Mouse (Mus musculus) G1E (cell line): Measurements from ENCODE around the gene Mon2. TPM values are rescaled to one million over a fixed set of nuclear protein-coding genes. Genes with fewer than 3 reads are reported as not detected.

ENCODE experiments used
- ATAC-seq: 2 replicates; pipeline ENCODE4 v1.8.0; 2016; ENCODE audit warnings: mild to moderate bottlenecking; ENCODE audit not compliant: insufficient number of reproducible peaks, poor library complexity, low FRiP score, severe bottlenecking; ENCODE audit errors: extremely low read depth
- DNase-seq: peaks from one replicate; pipeline ENCODE4 v3.0.0; 2012; ENCODE audit warnings: low spot score
- H3K27me3 ChIP-seq: 2 replicates; pipeline ENCODE4 v1.6.1; 2012; ENCODE audit warnings: mild to moderate bottlenecking, low read length, inconsistent platforms; ENCODE audit not compliant: insufficient read depth
- H3K36me3 ChIP-seq: replicated peaks from 2 replicates; pipeline ENCODE3; 2012; ENCODE audit warnings: mild to moderate bottlenecking, inconsistent platforms
- H3K4me1 ChIP-seq: 2 replicates; pipeline ENCODE4 v1.6.1; 2012; ENCODE audit warnings: low read depth, low read length, inconsistent platforms, mixed read lengths; ENCODE audit not compliant: insufficient read depth
- H3K4me3 ChIP-seq: 2 replicates; pipeline ENCODE4 v1.5.1; 2012; ENCODE audit warnings: low read depth, mild to moderate bottlenecking, inconsistent platforms, low read length, moderate library complexity, mixed read lengths
- H3K9me3 ChIP-seq: replicated peaks from 2 replicates; pipeline ENCODE4 v1.6.1; 2012; ENCODE audit warnings: inconsistent platforms
- CTCF ChIP-seq: IDR thresholded peaks from 2 replicates; pipeline ENCODE4 v1.5.1; 2012; ENCODE audit warnings: low read depth, low read length, inconsistent platforms, mixed read lengths
- GATA1 ChIP-seq: IDR thresholded peaks from 2 replicates; pipeline ENCODE4 v1.6.1; 2012; ENCODE audit warnings: borderline replicate concordance, low read length, inconsistent platforms, mixed read lengths
- GATA2 ChIP-seq: IDR thresholded peaks from 2 replicates; pipeline ENCODE4 v1.6.1; 2012; ENCODE audit warnings: low read depth, low read length, inconsistent platforms, borderline replicate concordance
- POLR2AphosphoS5 ChIP-seq: IDR thresholded peaks from 2 replicates; pipeline ENCODE4 v1.6.1; 2012; ENCODE audit warnings: low read depth, low read length, inconsistent platforms; ENCODE audit not compliant: insufficient replicate concordance
- TAL1 ChIP-seq: conservative IDR thresholded peaks from 2 replicates; pipeline ENCODE4 v1.6.1; 2012; ENCODE audit warnings: low read depth, low read length, inconsistent platforms, mixed read lengths
- polyA plus RNA-seq: library from polyadenylated mRNA; stranded (reverse); fragments of >175 nt; gene quantifications from 2 replicates; pipeline ENCODE4 v1.2.3, GENCODE M21; 2012
- total RNA-seq, 2 experiments: library from RNA; stranded (forward) in 1 of 2; stranded (reverse) in 1 of 2; fragments of 200-1000 nt in 1 of 2; fragments of >200 nt in 1 of 2; fragmentation: Nextera tagmentation in 1 of 2; gene quantifications; 2 replicates each; pipeline ENCODE4 v1.2.3; 2014 to 2017

Mon2 gene
- total and polyA plus RNA-seq, 3 experiments = 14.4 to 68.6 (median 65.7) TPM

DNA sequence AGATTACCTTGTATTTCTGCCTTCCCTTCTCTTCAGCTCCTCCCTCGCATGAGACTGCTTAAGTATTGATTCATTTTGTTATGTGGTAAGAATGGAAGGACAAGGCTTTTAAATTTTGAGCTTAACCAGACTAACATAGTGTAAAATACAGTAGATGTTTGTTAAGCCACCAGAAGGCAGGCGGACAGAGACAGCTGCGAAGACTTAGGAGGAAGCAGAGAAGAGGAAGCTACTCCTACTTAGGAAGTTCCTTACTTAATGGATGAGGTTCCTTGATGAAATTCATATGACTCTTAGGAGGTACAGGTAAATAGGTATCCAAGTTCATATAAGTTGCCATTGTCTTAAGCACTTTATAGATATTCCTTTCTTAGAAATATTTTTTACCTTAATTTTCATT is 16.3 kb upstream of the Mon2 start:
- DNase-seq (no peak), ATAC-seq (no peak)
- Histone ChIP-seq H3K4me3 (no peak overlapping the region), H3K27me3 (peaks cover 8% of the 10 kb centered on the region), H3K4me1 (peaks cover 9% of the 10 kb centered on the region), H3K9me3 (no peaks in the 10 kb centered on the region), H3K36me3 (no peaks in the 10 kb centered on the region)
- TF ChIP-seq GATA1 (no peak), CTCF (no peak), GATA2 (no peak), POLR2AphosphoS5 (no peak), TAL1 (no peak)

DNA sequence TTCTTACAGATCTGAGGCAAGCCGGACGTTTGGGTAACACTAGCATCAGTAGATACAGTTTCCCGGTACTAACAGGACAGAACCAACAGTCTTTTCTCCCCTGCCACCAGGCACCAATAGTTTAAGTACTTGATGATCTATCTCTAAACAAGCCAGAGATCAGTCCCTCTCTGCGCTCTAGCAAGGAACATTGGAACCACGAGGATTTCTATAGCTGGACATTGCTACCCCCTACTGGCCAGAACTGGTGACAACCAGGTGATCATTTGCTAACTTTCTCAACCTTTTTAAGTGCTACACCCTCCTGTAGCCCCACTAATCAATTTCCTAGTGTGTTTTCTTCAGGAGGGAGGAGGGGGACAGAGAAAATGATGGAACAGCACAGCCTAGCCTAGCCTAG is 15.4 kb upstream of the Mon2 start:
- H3K9me3 ChIP-seq = no peaks in the 10 kb centered on the region
- TF ChIP-seq CTCF (peak; percentile 32; the same call in 1 of the 2 replicates), GATA2 (no peak)
- DNase-seq (peak; percentile 38), ATAC-seq (peak; percentile 81)
- no peak overlapping the region for H3K4me3 ChIP-seq
- peaks cover 9% of the 10 kb centered on the region for H3K4me1 ChIP-seq
- H3K27me3 ChIP-seq = peaks cover 8% of the 10 kb centered on the region
- no peaks in the 10 kb centered on the region for H3K36me3 ChIP-seq

DNA sequence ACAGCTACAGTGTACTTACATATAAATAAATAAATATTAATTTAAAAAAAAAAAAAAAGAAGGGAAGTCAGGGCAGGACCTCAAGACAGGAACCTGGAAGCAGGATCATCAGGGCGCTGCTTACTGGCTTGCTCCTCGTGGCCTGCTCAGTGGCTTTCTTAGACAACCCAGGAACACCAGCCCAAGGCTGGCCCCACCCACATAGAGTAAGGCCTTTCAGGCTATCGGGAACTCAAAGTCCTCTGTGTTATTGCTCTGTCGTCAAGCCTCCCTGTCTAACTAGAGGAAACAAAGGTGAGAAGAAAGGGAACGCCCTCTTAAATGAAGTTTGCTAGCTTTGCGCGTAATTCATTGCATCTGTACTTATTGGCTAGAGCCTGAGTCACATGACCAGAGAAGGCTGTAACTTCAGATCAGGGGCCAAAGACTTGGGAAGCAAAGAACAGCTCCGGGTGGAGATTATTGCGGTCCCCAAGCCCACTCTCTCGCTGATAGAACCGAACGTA is 13.2 kb upstream of the Mon2 start:
- H3K4me1 ChIP-seq = peaks cover 9% of the 10 kb centered on the region
- DNase-seq (no peak), ATAC-seq (no peak)
- TF ChIP-seq GATA2 = no peak
- TF ChIP-seq POLR2AphosphoS5 = no peak
- no peak for TF ChIP-seq GATA1
- TF ChIP-seq TAL1 = no peak
- no peak for TF ChIP-seq CTCF
- H3K27me3 ChIP-seq = peaks cover 6% of the 10 kb centered on the region
- no peaks in the 10 kb centered on the region for H3K36me3 ChIP-seq
- no peaks in the 10 kb centered on the region for H3K9me3 ChIP-seq
- H3K4me3 ChIP-seq = no peak overlapping the region

DNA sequence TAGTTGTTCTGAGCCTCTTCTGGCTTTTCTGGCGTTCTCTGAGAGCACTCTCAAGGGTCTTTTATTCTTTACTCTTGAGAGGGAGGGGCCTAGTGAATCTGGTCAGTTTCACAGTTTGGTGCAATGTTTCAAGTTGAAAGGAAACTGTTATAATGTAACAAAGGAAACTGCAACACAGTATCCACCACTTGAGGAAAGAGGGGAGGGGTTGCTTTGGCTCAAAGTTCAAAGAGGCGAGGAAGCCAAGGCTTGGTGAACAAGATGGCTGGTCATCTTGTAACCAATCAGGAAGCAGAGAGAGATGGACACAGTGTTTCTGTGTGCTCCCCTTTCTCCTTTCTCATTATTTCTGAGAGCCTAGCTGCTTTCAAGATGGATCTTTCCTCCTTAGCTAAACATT is 10.5 kb upstream of the Mon2 start:
- ATAC-seq = no peak

DNA sequence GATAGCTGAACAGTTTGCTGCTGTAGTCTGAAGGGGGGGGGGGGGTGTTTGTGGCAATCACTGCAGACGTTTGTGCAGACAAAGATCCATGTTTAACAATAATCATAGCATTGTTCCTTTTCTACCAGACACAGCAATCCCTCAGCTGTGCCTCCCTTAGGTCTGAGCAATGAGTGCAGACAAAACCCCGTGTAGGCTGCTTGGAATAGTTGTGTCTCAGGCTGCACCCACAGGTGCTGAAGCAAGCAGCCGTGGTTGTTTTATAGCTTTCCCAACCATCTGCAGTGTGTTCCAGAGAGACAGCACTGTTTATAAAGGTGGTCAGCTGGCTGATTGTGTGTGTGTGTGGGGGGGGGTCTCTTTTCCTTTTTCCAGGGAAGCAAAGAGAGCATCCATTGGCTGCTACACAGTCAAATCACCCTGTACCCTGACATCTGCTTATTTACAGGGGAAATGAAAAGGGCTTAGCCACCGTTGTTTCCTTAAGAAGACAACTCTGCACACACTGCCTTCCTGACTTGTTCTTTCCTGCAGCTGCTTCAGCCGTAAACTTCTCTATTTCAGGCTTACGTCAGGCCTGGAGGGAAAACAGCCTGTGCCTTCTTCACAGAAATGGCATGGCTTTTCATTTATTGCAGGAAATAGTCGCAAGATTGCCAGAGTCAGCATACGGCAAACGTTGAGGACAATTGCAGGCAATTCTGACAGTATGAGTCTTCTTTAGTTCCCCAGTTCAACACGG is 8.8 kb upstream of the Mon2 start:
- Histone ChIP-seq H3K4me1 (peaks cover 3% of the 10 kb centered on the region; the same call in 1 of the 2 replicates), H3K4me3 (no peak overlapping the region), H3K27me3 (peaks cover 7% of the 10 kb centered on the region), H3K36me3 (no peaks in the 10 kb centered on the region), H3K9me3 (no peaks in the 10 kb centered on the region)
- DNase-seq (no peak), ATAC-seq (no peak)
- no peak for TF ChIP-seq POLR2AphosphoS5
- no peak for TF ChIP-seq TAL1
- no peak for TF ChIP-seq GATA1

More for the DNA sequence above, 10.5 kb upstream of the Mon2 start:
- Histone ChIP-seq H3K4me3 (no peak overlapping the region), H3K36me3 (no peaks in the 10 kb centered on the region), H3K4me1 (peaks cover 9% of the 10 kb centered on the region), H3K9me3 (no peaks in the 10 kb centered on the region), H3K27me3 (peaks cover 5% of the 10 kb centered on the region)
- no peak for TF ChIP-seq POLR2AphosphoS5
- TF ChIP-seq TAL1 = no peak
- TF ChIP-seq CTCF = no peak
- TF ChIP-seq GATA2 = no peak
- no peak for TF ChIP-seq GATA1
- DNase-seq = no peak

DNA sequence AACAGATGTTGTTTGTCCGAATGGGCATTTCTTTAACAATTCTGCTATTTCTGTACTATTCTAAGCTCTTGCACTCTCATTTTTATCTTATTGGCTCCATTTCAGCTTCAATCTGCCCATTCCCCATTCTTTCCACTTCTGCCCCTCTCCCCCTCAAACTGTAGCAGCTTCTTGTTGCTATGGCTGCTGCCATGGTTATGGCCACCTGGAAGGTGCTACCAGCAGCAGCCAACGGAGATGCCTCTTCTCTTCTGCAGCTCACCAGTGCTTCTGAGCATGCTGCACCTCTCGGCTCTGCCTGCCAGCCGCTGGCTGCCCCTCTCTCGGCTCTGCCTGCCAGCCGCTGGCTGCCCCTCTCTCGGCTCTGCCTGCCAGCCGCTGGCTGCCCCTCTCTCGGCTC is 8.0 kb upstream of the Mon2 start:
- no peak for ATAC-seq
- Histone ChIP-seq H3K36me3 (no peaks in the 10 kb centered on the region), H3K27me3 (peaks cover 11% of the 10 kb centered on the region), H3K9me3 (no peaks in the 10 kb centered on the region), H3K4me3 (no peak overlapping the region), H3K4me1 (peaks cover 3% of the 10 kb centered on the region; the same call in 1 of the 2 replicates)
- no peak for TF ChIP-seq POLR2AphosphoS5
- TF ChIP-seq CTCF = no peak
- TF ChIP-seq TAL1 = no peak
- TF ChIP-seq GATA1 = no peak
- no peak for TF ChIP-seq GATA2
- no peak for DNase-seq

DNA sequence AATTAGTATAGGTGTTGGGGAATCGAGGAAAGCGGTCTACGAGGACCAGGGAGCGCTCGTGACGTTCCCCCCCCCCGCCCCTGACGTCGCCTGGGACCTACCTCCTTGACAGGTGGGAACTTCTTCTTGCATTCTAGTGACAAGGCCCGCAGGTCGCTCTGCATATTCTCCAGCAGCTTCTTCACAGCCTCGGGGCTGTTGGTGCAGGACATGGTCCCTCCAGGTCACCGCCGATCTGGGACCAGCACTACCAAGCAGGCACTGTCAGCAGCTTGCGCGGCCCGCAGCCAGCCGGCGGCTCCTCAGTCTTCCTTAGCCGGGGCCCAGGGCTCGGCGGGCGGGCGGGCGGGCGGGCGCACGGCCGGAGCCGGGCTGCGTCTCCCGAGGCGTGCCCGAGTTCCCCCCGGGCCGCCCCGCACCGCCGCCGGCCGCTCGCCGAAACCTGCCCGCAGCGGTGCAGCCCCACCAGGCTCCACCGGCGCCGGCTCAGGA is 508 bp downstream of the Mon2 start:
- H3K27me3 ChIP-seq = peaks cover 6% of the 10 kb centered on the region
- no peaks in the 10 kb centered on the region for H3K9me3 ChIP-seq
- TF ChIP-seq TAL1 = no peak
- no peak for TF ChIP-seq GATA2
- TF ChIP-seq POLR2AphosphoS5 = no peak
- no peak for TF ChIP-seq CTCF
- TF ChIP-seq GATA1 = no peak
- peak overlapping the region; percentile 90 for H3K4me3 ChIP-seq
- ATAC-seq = no peak
- DNase-seq = peak; percentile 18
- H3K36me3 ChIP-seq = peaks cover 20% of the 10 kb centered on the region
- peaks cover 22% of the 10 kb centered on the region for H3K4me1 ChIP-seq
